21 mouse cellular contexts compared by ENCODE assay signal in genomic region chr10:14127826-14128225, GRCm38 (mm10).
"Had no signal": no experiment of that assay in that cellular context is flagged by ENCODE, and none has a peak within 500 bp of the region (broad histone marks: within the 10 kb centered on the region; RNA-seq: fewer than 3 reads in every experiment).

No protein-coding gene starts in this region.

- H3K27ac ChIP-seq: heart, embryonic 13.5 days; heart, embryonic 15.5 days; hindbrain, embryonic 13.5 days; hindbrain, embryonic 15.5 days; hindbrain, postnatal 0 days; kidney, embryonic 15.5 days; kidney, postnatal 0 days; limb, embryonic 13.5 days; limb, embryonic 15.5 days; liver, embryonic 12.5 days; liver, embryonic 14.5 days had no signal

- DNase-seq: gastrocnemius, postnatal 10 days; gastrocnemius, postnatal 36 days; heart, adult 18-20 months; heart, postnatal 14 days; heart, postnatal 36 days; kidney, adult 11 months; kidney, adult 2 months; kidney, adult 9 months; kidney, postnatal 14 days; kidney, postnatal 36 days had no signal

- H3K9ac ChIP-seq: heart, embryonic 13.5 days; heart, embryonic 15.5 days; hindbrain, embryonic 13.5 days; hindbrain, embryonic 15.5 days; kidney, embryonic 15.5 days; limb, embryonic 13.5 days; limb, embryonic 15.5 days; liver, embryonic 12.5 days; liver, embryonic 14.5 days had no signal

- H3K36me3 ChIP-seq: liver, embryonic 12.5 days had no signal

- H3K4me3 ChIP-seq: heart, embryonic 13.5 days; heart, embryonic 15.5 days; hindbrain, embryonic 13.5 days; hindbrain, embryonic 15.5 days; kidney, embryonic 15.5 days; limb, embryonic 13.5 days; limb, embryonic 15.5 days; liver, embryonic 12.5 days had no signal

- H3K4me1 ChIP-seq: heart, embryonic 13.5 days; heart, embryonic 15.5 days; hindbrain, embryonic 13.5 days; hindbrain, embryonic 15.5 days; kidney, embryonic 15.5 days; limb, embryonic 13.5 days; limb, embryonic 15.5 days; liver, embryonic 12.5 days had no signal

- H3K27me3 ChIP-seq: heart, embryonic 13.5 days; heart, embryonic 15.5 days; hindbrain, embryonic 13.5 days; hindbrain, embryonic 15.5 days; kidney, embryonic 15.5 days; limb, embryonic 15.5 days; liver, embryonic 12.5 days had no signal
